9 mouse cellular contexts compared by ENCODE assay signal in genomic region chr4:129934177-129934855, GRCm38 (mm10). TPM values are rescaled to one million over a fixed set of nuclear protein-coding genes. Genes with fewer than 3 reads are reported as not detected.
DNase-seq lines count a peak whose midpoint lies in the region; ATAC-seq lines count a peak whose summit lies in the region.
"Had no signal": no experiment of that assay in that cellular context is flagged by ENCODE, and none has a peak within 500 bp of the region (broad histone marks: within the 10 kb centered on the region; RNA-seq: fewer than 3 reads in every experiment).

No protein-coding gene starts in this region.

- no peak overlapping the region for H3K4me3 ChIP-seq in neural tube, embryonic 13.5 days
- H3K4me3 ChIP-seq: limb, embryonic 10.5 days had no signal

- H3K27ac ChIP-seq in neural tube, embryonic 13.5 days (replicated peaks) = no peak overlapping the region
- H3K27ac ChIP-seq: limb, embryonic 10.5 days had no signal

- peak; percentile 63 for ATAC-seq in neural tube, embryonic 13.5 days (ENCODE audit: low read depth)

- H3K4me1 ChIP-seq in neural tube, embryonic 13.5 days (replicated peaks) = peaks cover 13% of the 10 kb centered on the region

- H3K4me2 ChIP-seq in neural tube, embryonic 13.5 days = no peak overlapping the region

- 56% methylated on average over 16 of the region's 16 CpGs for WGBS in neural tube, embryonic 13.5 days

- no peaks in the 10 kb centered on the region for H3K27me3 ChIP-seq in neural tube, embryonic 13.5 days

- H3K36me3 ChIP-seq in neural tube, embryonic 13.5 days = no peaks in the 10 kb centered on the region
- H3K36me3 ChIP-seq: limb, embryonic 10.5 days had no signal

- no peaks in the 10 kb centered on the region for H3K9me3 ChIP-seq in neural tube, embryonic 13.5 days

- H3K9ac ChIP-seq in neural tube, embryonic 13.5 days = no peak overlapping the region

- DNase-seq in adrenal gland, postnatal 14 days = peak; percentile 57
- DNase-seq in adrenal gland, postnatal 4 days (ENCODE audit: low spot score in 2 of 2) = no peak
- peak; percentile 42 for DNase-seq in cerebellum, adult 9-11 months
- DNase-seq in layer of hippocampus, adult 9-10 months (ENCODE audit: low spot score) = peak; percentile 45
- no peak for DNase-seq in spleen, adult 18-20 months
- DNase-seq in ovary, adult 18-20 months (ENCODE audit: low spot score) = no peak
- no peak for DNase-seq in kidney, adult 18-20 months

RNA-seq across cellular contexts. Expression of gene Spocd1, which starts 5.3 kb away (rescaled TPM):
- 0.19 and 0.30 TPM in 2 replicates for total RNA-seq in adrenal gland, postnatal 14 days (2021)
- total RNA-seq in adrenal gland, postnatal 4 days (2021) = under 1 TPM; 0.62 to 0.64 TPM
- polyA plus RNA-seq in neural tube, embryonic 13.5 days (2015; fragmentation: Nextera tagmentation; extraction: Ambion mirVana) = not detected in 2 replicates
- polyA plus RNA-seq: limb, embryonic 10.5 days had no signal

RNA-seq across cellular contexts. Expression of gene Adgrb2, which starts 50.4 kb away (rescaled TPM):
- 16.0 and 17.3 TPM in 2 replicates for total RNA-seq in adrenal gland, postnatal 14 days (2021)
- total RNA-seq in adrenal gland, postnatal 4 days (2021) = 10 to 100 TPM; 41.2 to 43.1 TPM
- 8.1 and 9.3 TPM in 2 replicates for polyA plus RNA-seq in neural tube, embryonic 13.5 days (2015; fragmentation: Nextera tagmentation; extraction: Ambion mirVana)

Comparison
In these comparisons a context has a peak if more than half of its experiments do, and no peak if none do; other contexts are left out.
1. DNase-seq: peak in adrenal gland, postnatal 14 days (single experiment), cerebellum, adult 9-11 months (single experiment) and layer of hippocampus, adult 9-10 months (single experiment); none in adrenal gland, postnatal 4 days (0 of 2), spleen, adult 18-20 months (0 of 2), ovary, adult 18-20 months (single experiment) and kidney, adult 18-20 months (single experiment).